Comparison of ENCODE assay signal across 24 mouse cellular contexts in the genomic region with DNA sequence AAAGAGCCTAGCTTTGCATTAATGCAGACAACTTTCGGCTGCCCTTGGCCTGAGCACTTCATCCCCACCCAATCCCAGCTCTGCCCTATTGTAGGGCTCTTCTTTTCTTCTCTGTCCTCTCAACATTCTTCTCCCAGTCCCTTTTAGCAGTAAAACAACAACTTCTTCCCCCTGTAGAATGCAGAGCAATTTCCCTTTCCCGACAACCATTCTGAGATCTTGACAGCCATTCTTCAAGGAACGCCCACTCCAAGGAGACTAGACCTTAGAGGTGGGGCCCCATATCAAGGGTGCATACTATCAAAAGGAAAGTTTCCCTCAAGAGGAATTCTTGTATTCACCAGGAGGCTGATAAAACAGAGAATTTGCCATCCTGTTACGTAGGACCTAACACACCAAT. TPM values are rescaled to one million over a fixed set of nuclear protein-coding genes. Genes with fewer than 3 reads are reported as not detected.
DNase-seq lines count a peak whose midpoint lies in the region; ATAC-seq and TF ChIP-seq lines count a peak whose summit lies in the region.
"Had no signal": no experiment of that assay in that cellular context is flagged by ENCODE, and none has a peak within 500 bp of the region (broad histone marks: within the 10 kb centered on the region; RNA-seq: fewer than 3 reads in every experiment).

No protein-coding gene starts in this region.

- no peak for ATAC-seq in forebrain, embryonic 13.5 days
- no peak for ATAC-seq in forebrain, postnatal 0 days
- no peak for ATAC-seq in midbrain, embryonic 13.5 days
- no peak for ATAC-seq in midbrain, embryonic 15.5 days (replicated peaks)
- ATAC-seq: lung, postnatal 0 days; Patski had no signal

- no peak overlapping the region for H3K9ac ChIP-seq in forebrain, embryonic 13.5 days
- H3K9ac ChIP-seq in forebrain, postnatal 0 days: no peak overlapping the region
- no peak overlapping the region for H3K9ac ChIP-seq in midbrain, embryonic 13.5 days (replicated peaks)
- H3K9ac ChIP-seq in midbrain, embryonic 15.5 days: no peak overlapping the region
- H3K9ac ChIP-seq: embryonic facial prominence, embryonic 12.5 days; heart, embryonic 12.5 days; hindbrain, embryonic 13.5 days; stomach, embryonic 15.5 days had no signal

- peaks cover 7% of the 10 kb centered on the region for H3K36me3 ChIP-seq in forebrain, embryonic 13.5 days (ENCODE audit: poor library complexity, severe bottlenecking)
- H3K36me3 ChIP-seq in forebrain, postnatal 0 days (ENCODE audit: insufficient read depth): peaks cover 12% of the 10 kb centered on the region; the same call in 1 of the 2 replicates
- peaks cover 11% of the 10 kb centered on the region for H3K36me3 ChIP-seq in midbrain, embryonic 13.5 days
- no peaks in the 10 kb centered on the region for H3K36me3 ChIP-seq in midbrain, embryonic 15.5 days (replicated peaks)
- peaks cover 4% of the 10 kb centered on the region; the same call in 1 of the 2 replicates for H3K36me3 ChIP-seq in limb, embryonic 10.5 days
- H3K36me3 ChIP-seq: stomach, embryonic 15.5 days had no signal

- H3K4me3 ChIP-seq in forebrain, embryonic 13.5 days: no peak overlapping the region
- no peak overlapping the region for H3K4me3 ChIP-seq in forebrain, postnatal 0 days (ENCODE audit: low read depth, low read length)
- no peak overlapping the region for H3K4me3 ChIP-seq in midbrain, embryonic 13.5 days (replicated peaks)
- H3K4me3 ChIP-seq in midbrain, embryonic 15.5 days: no peak overlapping the region
- no peak overlapping the region for H3K4me3 ChIP-seq in limb, embryonic 10.5 days
- H3K4me3 ChIP-seq: embryonic facial prominence, embryonic 12.5 days; heart, embryonic 12.5 days; hindbrain, embryonic 13.5 days; stomach, embryonic 15.5 days had no signal

- no peaks in the 10 kb centered on the region for H3K9me3 ChIP-seq in forebrain, embryonic 13.5 days (replicated peaks)
- H3K9me3 ChIP-seq in forebrain, postnatal 0 days (ENCODE audit: low read length): no peaks in the 10 kb centered on the region
- no peaks in the 10 kb centered on the region for H3K9me3 ChIP-seq in midbrain, embryonic 13.5 days
- H3K9me3 ChIP-seq in midbrain, embryonic 15.5 days: no peaks in the 10 kb centered on the region
- H3K9me3 ChIP-seq in limb, embryonic 10.5 days (replicated peaks): no peaks in the 10 kb centered on the region
- H3K9me3 ChIP-seq: embryonic facial prominence, embryonic 12.5 days; heart, embryonic 12.5 days; hindbrain, embryonic 13.5 days; stomach, embryonic 15.5 days had no signal

- H3K27me3 ChIP-seq in forebrain, embryonic 13.5 days: no peaks in the 10 kb centered on the region
- no peaks in the 10 kb centered on the region for H3K27me3 ChIP-seq in forebrain, postnatal 0 days (ENCODE audit: insufficient read depth, low read length)
- no peaks in the 10 kb centered on the region for H3K27me3 ChIP-seq in midbrain, embryonic 13.5 days
- no peaks in the 10 kb centered on the region for H3K27me3 ChIP-seq in midbrain, embryonic 15.5 days (replicated peaks)
- H3K27me3 ChIP-seq in limb, embryonic 10.5 days (ENCODE audit: low read depth, poor library complexity, severe bottlenecking): no peaks in the 10 kb centered on the region
- H3K27me3 ChIP-seq: embryonic facial prominence, embryonic 12.5 days; heart, embryonic 12.5 days; hindbrain, embryonic 13.5 days; Patski; stomach, embryonic 15.5 days had no signal

- WGBS in forebrain, embryonic 13.5 days: 28% methylated on average over 4 of the region's 4 CpGs
- WGBS in forebrain, postnatal 0 days: 33% methylated on average over 4 of the region's 4 CpGs
- 39% methylated on average over 4 of the region's 4 CpGs for WGBS in midbrain, embryonic 13.5 days
- WGBS in midbrain, embryonic 15.5 days: 42% methylated on average over 4 of the region's 4 CpGs
- WGBS in limb, embryonic 10.5 days: 77% methylated on average over 4 of the region's 4 CpGs

- 0 out of 2 replicates have a peak overlapping the region, but pooled peaks have one; percentile 25 for H3K27ac ChIP-seq in forebrain, embryonic 13.5 days
- H3K27ac ChIP-seq in forebrain, postnatal 0 days (ENCODE audit: low read depth, low read length): no peak overlapping the region
- 0 out of 2 replicates have a peak overlapping the region, but pooled peaks have one; percentile 25 for H3K27ac ChIP-seq in midbrain, embryonic 13.5 days
- no peak overlapping the region for H3K27ac ChIP-seq in midbrain, embryonic 15.5 days
- no peak overlapping the region for H3K27ac ChIP-seq in limb, embryonic 10.5 days
- H3K27ac ChIP-seq: embryonic facial prominence, embryonic 12.5 days; stomach, embryonic 15.5 days had no signal

- DNase-seq in forebrain, postnatal 0 days: no peak
- peak; percentile 32 for DNase-seq in embryo, embryonic 10.5 days (ENCODE audit: low spot score)
- DNase-seq in right cerebral cortex, postnatal 25 days: no peak
- no peak for DNase-seq in limb, embryonic 10.5 days (ENCODE audit: low spot score)
- DNase-seq: adrenal gland, postnatal 25 days; B cell, adult 2 months; cerebellum, adult 18-20 months; cerebellum, postnatal 36 days; gastrocnemius, postnatal 25 days; heart, postnatal 14 days; kidney, adult 8-10 months; kidney, postnatal 14 days; liver; thymus, adult 18-20 months; thymus, postnatal 4 days had no signal

- peaks cover 19% of the 10 kb centered on the region for H3K4me1 ChIP-seq in forebrain, embryonic 13.5 days
- H3K4me1 ChIP-seq in forebrain, postnatal 0 days (ENCODE audit: insufficient read depth): no peaks in the 10 kb centered on the region
- H3K4me1 ChIP-seq in midbrain, embryonic 13.5 days (replicated peaks): peaks cover 23% of the 10 kb centered on the region
- H3K4me1 ChIP-seq in midbrain, embryonic 15.5 days: no peaks in the 10 kb centered on the region
- H3K4me1 ChIP-seq in limb, embryonic 10.5 days: no peaks in the 10 kb centered on the region
- H3K4me1 ChIP-seq: embryonic facial prominence, embryonic 12.5 days; stomach, embryonic 15.5 days had no signal

- H3K4me2 ChIP-seq in forebrain, embryonic 13.5 days: peak overlapping the region; percentile 24; the same call in 1 of the 2 replicates
- H3K4me2 ChIP-seq in forebrain, postnatal 0 days (ENCODE audit: low read depth): no peak overlapping the region
- no peak overlapping the region for H3K4me2 ChIP-seq in midbrain, embryonic 13.5 days (replicated peaks)
- H3K4me2 ChIP-seq in midbrain, embryonic 15.5 days: no peak overlapping the region
- H3K4me2 ChIP-seq: embryonic facial prominence, embryonic 12.5 days; heart, embryonic 12.5 days; hindbrain, embryonic 13.5 days; stomach, embryonic 15.5 days had no signal

- no peak for TF ChIP-seq CTCF in forebrain, postnatal 0 days (IDR thresholded peaks at IDR 0.05; ENCODE audit: low read depth)

RNA-seq across cellular contexts. Expression of a gene that starts 18.5 kb away (rescaled TPM):
- 10.2 and 11.2 TPM in 2 replicates for polyA plus RNA-seq in forebrain, embryonic 13.5 days (2015; fragmentation: Nextera tagmentation; extraction: Ambion mirVana)
- 11.2 and 18.9 TPM in 2 replicates for total RNA-seq in forebrain, postnatal 0 days (2014; rRNA removed)
- polyA plus RNA-seq in forebrain, postnatal 0 days (2015; fragmentation: Nextera tagmentation; extraction: Ambion mirVana): 2.8 and 4.7 TPM in 2 replicates
- polyA plus RNA-seq in midbrain, embryonic 13.5 days (2015; fragmentation: Nextera tagmentation; extraction: Ambion mirVana): 10.0 and 10.8 TPM in 2 replicates
- polyA plus RNA-seq in midbrain, embryonic 15.5 days (2015; fragmentation: Nextera tagmentation; extraction: Ambion mirVana): 9.0 and 9.5 TPM in 2 replicates
- polyA plus RNA-seq in limb, embryonic 10.5 days (2016; fragmentation: Nextera tagmentation; extraction: Ambion mirVana): 5.5 and 6.8 TPM in 2 replicates

RNA-seq across cellular contexts. Expression of a gene that starts 37.6 kb away (rescaled TPM):
- polyA plus RNA-seq in forebrain, embryonic 13.5 days (2015; fragmentation: Nextera tagmentation; extraction: Ambion mirVana): 1.7 and 3.0 TPM in 2 replicates
- 4.7 and 10.6 TPM in 2 replicates for total RNA-seq in forebrain, postnatal 0 days (2014; rRNA removed)
- polyA plus RNA-seq in forebrain, postnatal 0 days (2015; fragmentation: Nextera tagmentation; extraction: Ambion mirVana): 1.4 and 2.1 TPM in 2 replicates
- 2.4 and 3.7 TPM in 2 replicates for polyA plus RNA-seq in midbrain, embryonic 13.5 days (2015; fragmentation: Nextera tagmentation; extraction: Ambion mirVana)
- polyA plus RNA-seq in midbrain, embryonic 15.5 days (2015; fragmentation: Nextera tagmentation; extraction: Ambion mirVana): 2.0 and 2.9 TPM in 2 replicates
- polyA plus RNA-seq in limb, embryonic 10.5 days (2016; fragmentation: Nextera tagmentation; extraction: Ambion mirVana): 0.81 and 2.1 TPM in 2 replicates

RNA-seq across cellular contexts. Expression of a gene that starts 37.6 kb away (rescaled TPM):
- 42.6 and 45.2 TPM in 2 replicates for polyA plus RNA-seq in forebrain, embryonic 13.5 days (2015; fragmentation: Nextera tagmentation; extraction: Ambion mirVana)
- 31.5 and 37.0 TPM in 2 replicates for total RNA-seq in forebrain, postnatal 0 days (2014; rRNA removed)
- polyA plus RNA-seq in forebrain, postnatal 0 days (2015; fragmentation: Nextera tagmentation; extraction: Ambion mirVana): 27.9 and 30.2 TPM in 2 replicates
- 43.8 and 44.3 TPM in 2 replicates for polyA plus RNA-seq in midbrain, embryonic 13.5 days (2015; fragmentation: Nextera tagmentation; extraction: Ambion mirVana)
- polyA plus RNA-seq in midbrain, embryonic 15.5 days (2015; fragmentation: Nextera tagmentation; extraction: Ambion mirVana): 49.6 and 50.4 TPM in 2 replicates
- 51.6 and 53.4 TPM in 2 replicates for polyA plus RNA-seq in limb, embryonic 10.5 days (2016; fragmentation: Nextera tagmentation; extraction: Ambion mirVana)

RNA-seq across cellular contexts. Expression of a gene that starts 37.7 kb away (rescaled TPM):
- 29.7 and 33.2 TPM in 2 replicates for polyA plus RNA-seq in forebrain, embryonic 13.5 days (2015; fragmentation: Nextera tagmentation; extraction: Ambion mirVana)
- 21.9 and 23.7 TPM in 2 replicates for total RNA-seq in forebrain, postnatal 0 days (2014; rRNA removed)
- 32.0 and 35.4 TPM in 2 replicates for polyA plus RNA-seq in forebrain, postnatal 0 days (2015; fragmentation: Nextera tagmentation; extraction: Ambion mirVana)
- polyA plus RNA-seq in midbrain, embryonic 13.5 days (2015; fragmentation: Nextera tagmentation; extraction: Ambion mirVana): 31.9 and 32.4 TPM in 2 replicates
- polyA plus RNA-seq in midbrain, embryonic 15.5 days (2015; fragmentation: Nextera tagmentation; extraction: Ambion mirVana): 39.7 TPM in 2 replicates
- 41.3 and 48.3 TPM in 2 replicates for polyA plus RNA-seq in limb, embryonic 10.5 days (2016; fragmentation: Nextera tagmentation; extraction: Ambion mirVana)

RNA-seq across cellular contexts. Expression of a gene that starts 39.2 kb away (rescaled TPM):
- polyA plus RNA-seq in forebrain, embryonic 13.5 days (2015; fragmentation: Nextera tagmentation; extraction: Ambion mirVana): 295 and 350 TPM in 2 replicates
- total RNA-seq in forebrain, postnatal 0 days (2014; rRNA removed): 67.0 and 73.9 TPM in 2 replicates
- polyA plus RNA-seq in forebrain, postnatal 0 days (2015; fragmentation: Nextera tagmentation; extraction: Ambion mirVana): 329 and 353 TPM in 2 replicates
- 285 and 287 TPM in 2 replicates for polyA plus RNA-seq in midbrain, embryonic 13.5 days (2015; fragmentation: Nextera tagmentation; extraction: Ambion mirVana)
- polyA plus RNA-seq in midbrain, embryonic 15.5 days (2015; fragmentation: Nextera tagmentation; extraction: Ambion mirVana): 242 and 256 TPM in 2 replicates
- polyA plus RNA-seq in limb, embryonic 10.5 days (2016; fragmentation: Nextera tagmentation; extraction: Ambion mirVana): 364 and 404 TPM in 2 replicates

Comparison
In these comparisons a context has a peak if more than half of its experiments do, and no peak if none do; other contexts are left out.
1. H3K27ac ChIP-seq: peak in forebrain, embryonic 13.5 days (single experiment) and midbrain, embryonic 13.5 days (single experiment); none in forebrain, postnatal 0 days (single experiment), midbrain, embryonic 15.5 days (single experiment) and limb, embryonic 10.5 days (single experiment).